Mouse (Mus musculus): ENCODE measurements at regions not wholly inside any gene's neighbourhood (a gene's known extent, or its start where the extent isn't known, plus 50 kb on each side); places are given as distances from the start of the nearest gene placed in this dataset.

DNA sequence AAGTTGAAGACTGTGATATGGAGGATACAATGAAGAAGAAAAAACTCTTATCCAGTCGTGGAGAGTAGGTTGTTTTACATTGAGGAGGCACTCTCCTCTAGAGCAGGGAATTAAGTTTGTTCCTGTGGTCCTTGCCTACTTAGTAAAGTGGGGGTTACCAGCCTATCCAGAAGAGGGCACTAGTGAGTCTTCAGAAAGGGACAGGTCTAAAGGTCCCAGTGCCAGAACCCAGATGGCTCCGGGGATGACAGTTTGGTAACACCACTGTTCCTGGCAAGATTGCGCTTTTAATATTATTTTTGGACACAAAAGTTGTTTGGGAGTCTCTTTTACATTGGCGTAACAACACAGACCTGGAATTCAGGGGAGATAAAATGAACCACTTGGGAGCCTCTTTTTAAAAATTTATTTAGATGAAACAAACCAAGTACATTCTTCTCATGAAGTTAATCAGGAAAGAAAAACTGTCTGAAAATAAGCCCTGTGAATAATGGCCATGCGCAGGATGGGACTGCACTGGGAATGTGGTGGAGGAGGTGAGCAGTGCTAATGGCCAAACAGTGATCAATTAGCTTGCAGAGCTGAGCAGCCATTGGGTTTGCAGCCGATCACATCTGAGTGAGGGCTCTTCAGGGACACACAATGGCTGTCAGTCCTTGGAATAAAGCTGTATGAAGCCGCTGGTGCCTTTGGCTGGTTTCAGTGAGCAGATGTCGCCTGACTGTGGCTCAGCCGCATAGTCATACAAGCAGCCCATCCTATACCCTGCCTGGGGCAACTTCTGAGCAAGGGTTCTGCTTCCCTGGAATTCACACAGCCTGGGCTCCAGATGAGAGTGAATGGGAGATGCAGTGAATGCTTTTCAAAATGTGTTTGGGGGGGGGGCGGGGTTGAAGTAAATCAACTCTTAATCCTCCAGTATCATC is 132.1 kb upstream of the Hs3st4 start:
- peak; percentile 33; the same call in 1 of the 2 replicates for TF ChIP-seq CTCF (IDR thresholded peaks at IDR 0.05; ENCODE audit: low read depth)
- no peak for TF ChIP-seq EP300 (IDR thresholded peaks at IDR 0.05; ENCODE audit: low read depth)

Measured in heart, postnatal 0 days (tissue).